Mouse (Mus musculus) embryonic facial prominence, embryonic 15.5 days (tissue): ENCODE data around the gene Serpind1. TPM values are rescaled to one million over a fixed set of nuclear protein-coding genes. Genes with fewer than 3 reads are reported as not detected.

ENCODE experiments used
- ATAC-seq: fragments of 200-750 bp; cut with Nextera tagmentation; 2 replicates; pipeline ENCODE4 v1.8.0; 2017; ENCODE audit warnings: low read depth, moderate TSS enrichment; ENCODE audit not compliant: insufficient number of reproducible peaks, low FRiP score, low TSS enrichment
- H3K27ac ChIP-seq: fragments of 300-500 bp; sonication (generic); replicated peaks from 2 replicates; pipeline ENCODE4 v1.5.1; 2015; ENCODE audit warnings: mild to moderate bottlenecking, inconsistent platforms
- H3K27me3 ChIP-seq: fragments of 300-500 bp; sonication (generic); 2 replicates; pipeline ENCODE4 v1.6.1; 2015; ENCODE audit warnings: inconsistent platforms
- H3K36me3 ChIP-seq: fragments of 300-500 bp; sonication (generic); 2 replicates; pipeline ENCODE4 v1.6.1; 2015; ENCODE audit warnings: mild to moderate bottlenecking, inconsistent platforms
- H3K4me1 ChIP-seq: fragments of 300-500 bp; sonication (generic); 2 replicates; pipeline ENCODE4 v1.6.1; 2015; ENCODE audit warnings: inconsistent platforms
- H3K4me2 ChIP-seq: fragments of 300-500 bp; sonication (generic); replicated peaks from 2 replicates; pipeline ENCODE4 v1.6.1; 2015; ENCODE audit warnings: mild to moderate bottlenecking, inconsistent platforms
- H3K4me3 ChIP-seq: fragments of 300-500 bp; sonication (generic); replicated peaks from 2 replicates; pipeline ENCODE4 v1.5.1; 2015; ENCODE audit warnings: mild to moderate bottlenecking, inconsistent platforms
- H3K9ac ChIP-seq: fragments of 300-500 bp; sonication (generic); 2 replicates; pipeline ENCODE4 v1.6.1; 2015; ENCODE audit warnings: inconsistent platforms
- H3K9me3 ChIP-seq: fragments of 300-500 bp; sonication (generic); replicated peaks from 2 replicates; pipeline ENCODE4 v1.6.1; 2016; ENCODE audit warnings: inconsistent platforms
- WGBS: fragments of 180-500 bp; shearing (Covaris S2); methylation state at CpG from one replicate; pipeline ENCODE4 v1.1.7; 2015; 5-methylcytosine and 5-hydroxymethylcytosine counted together
- polyA plus RNA-seq: library from polyadenylated mRNA; unstranded; fragments of >200 nt; fragmentation: Nextera tagmentation; extraction: Ambion mirVana; gene quantifications from 2 replicates; pipeline ENCODE4 v1.2.1, GENCODE M21; 2015

The Serpind1 gene
- polyA plus RNA-seq: 0.31 and 0.59 TPM in 2 replicates

GRCm38 (mm10) chr16:17331116-17331515 lies at the start of gene Serpind1:
Gene Serpind1, plus strand, starts transcription at chr16:17331371.
- 79% methylated on average over 2 of the region's 2 CpGs for WGBS
- H3K27me3 ChIP-seq: no peaks in the 10 kb centered on the region
- no peak within 1 kb of the TSS for H3K4me3 ChIP-seq
- no peak within 1 kb of the TSS for H3K9ac ChIP-seq
- H3K27ac ChIP-seq: no peak within 1 kb of the TSS
- no peak within 1 kb of the TSS for H3K4me2 ChIP-seq
- H3K4me1 ChIP-seq: no peaks in the 10 kb centered on the region
- H3K36me3 ChIP-seq: 0 out of 2 replicates have a peak, but pooled peaks cover 4% of the 10 kb centered on the region
- no peak for ATAC-seq
- H3K9me3 ChIP-seq: no peaks in the 10 kb centered on the region

- no peak overlapping the region for H3K4me3 ChIP-seq
- H3K9ac ChIP-seq: no peak overlapping the region
- no peak overlapping the region for H3K4me2 ChIP-seq
- H3K27me3 ChIP-seq: peaks cover 16% of the 10 kb centered on the region
- ATAC-seq: no peak
- peaks cover 77% of the 10 kb centered on the region for H3K36me3 ChIP-seq
- peaks cover 1% of the 10 kb centered on the region; the same call in 1 of the 2 replicates for H3K4me1 ChIP-seq
- no peaks in the 10 kb centered on the region for H3K9me3 ChIP-seq
- 74% methylated on average over 6 of the region's 6 CpGs for WGBS
- H3K27ac ChIP-seq: no peak overlapping the region
Measured at GRCm38 (mm10) chr16:17283151-17283550, 48.0 kb upstream of the Serpind1 start.

DNA sequence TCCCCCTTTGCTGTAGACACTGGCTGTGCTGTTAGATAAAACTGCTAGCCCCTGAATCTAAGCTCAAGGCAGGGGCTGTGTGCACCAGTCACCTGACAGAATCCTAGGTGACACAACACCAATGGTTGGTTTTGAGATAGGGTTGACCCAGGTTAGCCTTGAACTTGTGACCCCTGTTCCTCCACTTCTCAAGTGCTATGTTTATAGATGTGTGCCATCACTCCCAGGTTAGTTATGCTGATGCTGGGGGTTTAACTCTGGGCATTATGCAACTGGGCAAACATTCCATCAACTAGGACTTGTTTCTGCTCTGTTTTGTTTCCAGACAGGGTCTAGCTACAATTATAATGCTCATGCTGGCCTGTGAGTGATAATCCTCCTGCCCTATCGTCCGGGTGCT lies 44.1 kb upstream of the Serpind1 start:
- no peak for ATAC-seq
- 80% methylated on average over 2 of the region's 2 CpGs for WGBS

DNA sequence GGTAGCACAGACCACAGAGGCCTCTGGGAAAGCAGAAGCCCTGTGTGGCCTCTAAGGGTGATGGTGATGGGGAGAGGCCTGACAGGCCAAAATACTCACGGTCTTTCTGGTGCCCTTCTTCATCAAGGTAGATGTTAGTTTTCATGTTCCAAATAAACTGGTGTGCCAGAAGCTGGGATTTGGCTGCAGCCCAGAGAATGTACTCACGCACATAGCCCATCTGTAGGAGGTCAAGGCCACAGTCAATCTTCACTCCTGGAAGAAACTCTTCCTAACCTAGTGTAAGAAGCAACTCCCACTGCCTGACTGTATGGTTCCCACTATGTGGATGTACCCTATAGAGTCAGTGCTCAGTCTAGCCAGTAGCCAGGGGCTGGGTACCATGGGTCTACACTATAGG lies 40.2 kb upstream of the Serpind1 start:
- ATAC-seq: no peak
- H3K27me3 ChIP-seq: no peaks in the 10 kb centered on the region
- H3K36me3 ChIP-seq: peaks cover 60% of the 10 kb centered on the region
- H3K27ac ChIP-seq: no peak overlapping the region
- no peak overlapping the region for H3K4me3 ChIP-seq
- no peaks in the 10 kb centered on the region for H3K9me3 ChIP-seq
- H3K4me2 ChIP-seq: no peak overlapping the region
- no peaks in the 10 kb centered on the region for H3K4me1 ChIP-seq
- no peak overlapping the region for H3K9ac ChIP-seq
- WGBS: 90% methylated on average over 2 of the region's 2 CpGs

More for the DNA sequence above, 44.1 kb upstream of the Serpind1 start:
- Histone ChIP-seq H3K4me1 (no peaks in the 10 kb centered on the region), H3K4me2 (no peak overlapping the region), H3K4me3 (no peak overlapping the region), H3K9ac (no peak overlapping the region), H3K9me3 (no peaks in the 10 kb centered on the region), H3K27me3 (no peaks in the 10 kb centered on the region), H3K36me3 (peaks cover 66% of the 10 kb centered on the region), H3K27ac (no peak overlapping the region)

GRCm38 (mm10) chr16:17292751-17293150 lies 38.4 kb upstream of the Serpind1 start:
- H3K27me3 ChIP-seq: no peaks in the 10 kb centered on the region
- no peak overlapping the region for H3K4me3 ChIP-seq
- ATAC-seq: no peak
- 0% methylated on average over 2 of the region's 2 CpGs for WGBS
- H3K4me2 ChIP-seq: no peak overlapping the region
- no peak overlapping the region for H3K9ac ChIP-seq
- H3K36me3 ChIP-seq: peaks cover 67% of the 10 kb centered on the region
- no peaks in the 10 kb centered on the region for H3K9me3 ChIP-seq
- no peak overlapping the region for H3K27ac ChIP-seq
- H3K4me1 ChIP-seq: no peaks in the 10 kb centered on the region

- WGBS: 90% methylated on average over 3 of the region's 3 CpGs
- no peaks in the 10 kb centered on the region for H3K27me3 ChIP-seq
- ATAC-seq: no peak
- no peaks in the 10 kb centered on the region for H3K4me1 ChIP-seq
- no peak overlapping the region for H3K4me2 ChIP-seq
- H3K4me3 ChIP-seq: no peak overlapping the region
- H3K9me3 ChIP-seq: no peaks in the 10 kb centered on the region
- no peak overlapping the region for H3K9ac ChIP-seq
- H3K27ac ChIP-seq: no peak overlapping the region
- H3K36me3 ChIP-seq: peaks cover 78% of the 10 kb centered on the region
Measured at GRCm38 (mm10) chr16:17300818-17301217, 30.4 kb upstream of the Serpind1 start.

DNA sequence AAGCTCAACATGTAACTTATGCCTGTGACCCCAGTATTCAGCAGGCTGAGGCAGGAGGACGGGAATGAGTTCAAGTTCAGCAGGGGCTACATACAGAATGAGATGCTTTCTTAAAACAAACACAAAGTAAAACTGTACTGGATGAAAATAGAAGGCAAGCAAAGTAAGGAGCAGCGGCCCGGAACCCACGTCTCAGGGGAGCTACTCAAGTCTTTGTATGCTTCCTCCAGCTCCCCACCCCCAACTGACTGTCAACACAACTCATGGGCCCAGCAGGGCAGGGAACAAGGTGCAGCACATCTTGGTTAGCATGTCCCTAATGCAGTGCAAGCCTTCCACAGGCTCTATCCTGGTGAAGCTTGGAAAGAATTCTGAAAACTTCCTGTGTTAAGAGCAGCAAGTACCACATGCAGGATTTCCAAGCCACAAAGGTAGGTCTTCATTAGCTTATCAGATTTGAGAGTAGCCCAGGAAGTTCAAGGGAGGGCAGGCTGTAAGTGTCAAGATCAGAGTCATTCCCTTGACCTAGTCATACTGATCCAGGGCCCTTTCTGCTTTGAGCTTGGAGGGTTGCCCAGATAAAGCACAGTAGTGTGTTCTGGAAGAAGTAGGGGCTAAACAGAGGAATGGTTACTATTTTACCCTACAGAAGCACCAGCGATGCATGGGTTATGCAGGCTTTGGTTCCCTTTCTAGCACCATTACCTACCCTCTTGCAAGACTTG lies 27.5 kb upstream of the Serpind1 start:
- Histone ChIP-seq H3K36me3 (peaks cover 69% of the 10 kb centered on the region), H3K9me3 (no peaks in the 10 kb centered on the region), H3K4me3 (no peak overlapping the region), H3K4me1 (no peaks in the 10 kb centered on the region), H3K27ac (no peak overlapping the region), H3K4me2 (no peak overlapping the region), H3K9ac (no peak overlapping the region), H3K27me3 (no peaks in the 10 kb centered on the region)
- ATAC-seq: no peak
- 82% methylated on average over 5 of the region's 5 CpGs for WGBS

GRCm38 (mm10) chr16:17307461-17307860 lies 23.7 kb upstream of the Serpind1 start:
- H3K9ac ChIP-seq: no peak overlapping the region
- H3K27me3 ChIP-seq: no peaks in the 10 kb centered on the region
- H3K4me2 ChIP-seq: no peak overlapping the region
- ATAC-seq: no peak
- 88% methylated on average over 5 of the region's 5 CpGs for WGBS
- H3K9me3 ChIP-seq: no peaks in the 10 kb centered on the region
- no peaks in the 10 kb centered on the region for H3K4me1 ChIP-seq
- H3K27ac ChIP-seq: no peak overlapping the region
- H3K36me3 ChIP-seq: peaks cover 69% of the 10 kb centered on the region
- no peak overlapping the region for H3K4me3 ChIP-seq

DNA sequence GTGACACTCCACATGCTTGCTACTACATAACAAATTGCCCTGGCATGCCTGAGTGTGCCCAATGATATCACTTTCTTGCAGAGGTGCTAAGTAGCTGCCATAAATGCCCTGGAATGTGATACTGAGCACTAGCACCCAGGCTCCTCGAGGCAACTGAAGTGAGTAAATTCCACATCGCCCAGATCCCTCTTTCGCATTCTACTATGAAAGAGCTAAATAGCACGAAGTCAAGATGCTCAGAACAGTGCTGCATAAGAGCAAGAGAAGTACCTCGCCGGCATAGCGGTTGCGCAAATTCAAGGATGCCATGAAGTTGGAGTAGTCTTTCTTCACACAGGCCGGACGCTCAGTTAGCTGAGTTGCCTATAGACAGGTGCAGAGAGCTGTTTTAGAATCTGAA lies 22.1 kb upstream of the Serpind1 start:
- Histone ChIP-seq H3K4me1 (no peaks in the 10 kb centered on the region), H3K4me2 (no peak overlapping the region), H3K27ac (no peak overlapping the region), H3K9me3 (no peaks in the 10 kb centered on the region), H3K36me3 (peaks cover 69% of the 10 kb centered on the region), H3K27me3 (no peaks in the 10 kb centered on the region), H3K9ac (no peak overlapping the region), H3K4me3 (no peak overlapping the region)
- 89% methylated on average over 10 of the region's 10 CpGs for WGBS
- ATAC-seq: no peak

GRCm38 (mm10) chr16:17312531-17312930 lies 18.6 kb upstream of the Serpind1 start:
- no peak for ATAC-seq
- Histone ChIP-seq H3K4me3 (no peak overlapping the region), H3K4me2 (no peak overlapping the region), H3K27me3 (no peaks in the 10 kb centered on the region), H3K36me3 (peaks cover 78% of the 10 kb centered on the region), H3K4me1 (no peaks in the 10 kb centered on the region), H3K9me3 (no peaks in the 10 kb centered on the region), H3K27ac (no peak overlapping the region), H3K9ac (no peak overlapping the region)
- WGBS: 86% methylated on average over 5 of the region's 5 CpGs

GRCm38 (mm10) chr16:17316554-17316953 lies 14.6 kb upstream of the Serpind1 start:
- Histone ChIP-seq H3K9me3 (no peaks in the 10 kb centered on the region), H3K27ac (no peak overlapping the region), H3K36me3 (peaks cover 60% of the 10 kb centered on the region), H3K4me2 (no peak overlapping the region), H3K4me1 (no peaks in the 10 kb centered on the region), H3K27me3 (no peaks in the 10 kb centered on the region), H3K9ac (no peak overlapping the region), H3K4me3 (no peak overlapping the region)
- ATAC-seq: no peak
- WGBS: 95% methylated on average over 7 of the region's 7 CpGs

DNA sequence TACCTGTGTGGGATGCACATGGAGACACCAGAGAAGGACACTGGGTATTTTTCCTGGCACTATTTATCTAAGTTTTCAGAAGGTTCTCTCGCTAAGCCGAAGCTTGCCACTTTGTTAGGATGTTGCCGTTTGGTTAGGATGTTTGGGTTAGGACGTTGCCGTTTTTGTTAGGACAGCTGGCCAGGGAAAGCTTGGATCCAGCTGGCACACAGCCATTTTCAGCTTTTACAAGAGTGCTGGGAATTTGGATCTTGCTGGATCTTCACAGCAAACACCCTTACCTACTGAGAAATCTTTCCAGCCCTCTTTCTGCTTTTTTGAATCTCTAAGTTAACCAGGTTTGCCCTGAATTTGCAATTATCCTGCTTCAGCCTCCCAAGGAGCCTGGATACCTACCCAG lies 9.7 kb upstream of the Serpind1 start:
- Histone ChIP-seq H3K9me3 (no peaks in the 10 kb centered on the region), H3K36me3 (peaks cover 58% of the 10 kb centered on the region), H3K9ac (no peak overlapping the region), H3K4me3 (no peak overlapping the region), H3K4me1 (no peaks in the 10 kb centered on the region), H3K4me2 (no peak overlapping the region), H3K27ac (no peak overlapping the region), H3K27me3 (no peaks in the 10 kb centered on the region)
- ATAC-seq: no peak
- 83% methylated on average over 5 of the region's 5 CpGs for WGBS
